Mouse (Mus musculus) cortical plate, adult 2 months (tissue): ENCODE results near the gene Fam222b.

ENCODE experiments used
- CTCF ChIP-seq: fragments of 200-500 bp; IDR thresholded peaks from 2 replicates; pipeline ENCODE4 v1.5.1; 2011; ENCODE audit warnings: mild to moderate bottlenecking, control low read depth, low read length; ENCODE audit not compliant: insufficient read depth; ENCODE audit errors: extremely low read depth
- POLR2A ChIP-seq: fragments of 200-500 bp; IDR thresholded peaks from 2 replicates; pipeline ENCODE4 v1.6.1; 2011; ENCODE audit warnings: mild to moderate bottlenecking, low read length, control low read depth; ENCODE audit not compliant: insufficient read depth; ENCODE audit errors: extremely low read depth

- TF ChIP-seq CTCF (no peak), POLR2A (no peak)
Observed at GRCm38 (mm10) chr11:78176905-78177331, 82.5 kb downstream of the Fam222b start.
